Mouse (Mus musculus): ENCODE measurements around the gene Olfr114. TPM values are rescaled to one million over a fixed set of nuclear protein-coding genes. Genes with fewer than 3 reads are reported as not detected.

Gene Olfr114
- polyA plus RNA-seq, 1 experiment from 2014 or later: not detected

Other genes starting within 250 kb of the Olfr114 start
- gene Olfr104-ps, start 233.2 kb downstream of the Olfr114 start, polyA plus RNA-seq (2015; fragmentation: Nextera tagmentation; extraction: Ambion mirVana): not detected in 2 replicates
- gene Olfr105-ps, start 213.7 kb downstream of the Olfr114 start, polyA plus RNA-seq (2015; fragmentation: Nextera tagmentation; extraction: Ambion mirVana): not detected in 2 replicates
- gene Olfr106-ps, start 202.3 kb downstream of the Olfr114 start, polyA plus RNA-seq (2015; fragmentation: Nextera tagmentation; extraction: Ambion mirVana): not detected in 2 replicates
- gene Olfr107, start 193.5 kb downstream of the Olfr114 start, polyA plus RNA-seq (2015; fragmentation: Nextera tagmentation; extraction: Ambion mirVana): not detected in 2 replicates
- not detected in 2 replicates for gene Olfr108, start 147.3 kb downstream of the Olfr114 start, polyA plus RNA-seq (2015; fragmentation: Nextera tagmentation; extraction: Ambion mirVana)
- not detected in 2 replicates for gene Olfr109, start 133.8 kb downstream of the Olfr114 start, polyA plus RNA-seq (2015; fragmentation: Nextera tagmentation; extraction: Ambion mirVana)
- gene H2-M2, start 109.2 kb downstream of the Olfr114 start, polyA plus RNA-seq (2015; fragmentation: Nextera tagmentation; extraction: Ambion mirVana): not detected in 2 replicates
- gene Olfr110, start 100.3 kb downstream of the Olfr114 start, polyA plus RNA-seq (2015; fragmentation: Nextera tagmentation; extraction: Ambion mirVana): not detected in 2 replicates
- not detected in 2 replicates for gene Olfr111, start 84.7 kb downstream of the Olfr114 start, polyA plus RNA-seq (2015; fragmentation: Nextera tagmentation; extraction: Ambion mirVana)
- not detected in 2 replicates for gene Olfr112, start 23.3 kb downstream of the Olfr114 start, polyA plus RNA-seq (2015; fragmentation: Nextera tagmentation; extraction: Ambion mirVana)
- gene Olfr113, start 15.1 kb downstream of the Olfr114 start, polyA plus RNA-seq (2015; fragmentation: Nextera tagmentation; extraction: Ambion mirVana): not detected in 2 replicates
- not detected in 2 replicates for gene Olfr115, start 34.4 kb upstream of the Olfr114 start, polyA plus RNA-seq (2015; fragmentation: Nextera tagmentation; extraction: Ambion mirVana)
- gene Olfr116, start 34.5 kb upstream of the Olfr114 start, polyA plus RNA-seq (2015; fragmentation: Nextera tagmentation; extraction: Ambion mirVana): not detected in 2 replicates
- gene Olfr117, start 71.0 kb upstream of the Olfr114 start, polyA plus RNA-seq (2015; fragmentation: Nextera tagmentation; extraction: Ambion mirVana): not detected in 2 replicates
- not detected in 2 replicates for gene Olfr118, start 74.2 kb upstream of the Olfr114 start, polyA plus RNA-seq (2015; fragmentation: Nextera tagmentation; extraction: Ambion mirVana)
- not detected in 2 replicates for gene Olfr119, start 103.8 kb upstream of the Olfr114 start, polyA plus RNA-seq (2015; fragmentation: Nextera tagmentation; extraction: Ambion mirVana)
- not detected in 2 replicates for gene Olfr120, start 129.1 kb upstream of the Olfr114 start, polyA plus RNA-seq (2015; fragmentation: Nextera tagmentation; extraction: Ambion mirVana)
- not detected in 2 replicates for gene Olfr121, start 156.1 kb upstream of the Olfr114 start, polyA plus RNA-seq (2015; fragmentation: Nextera tagmentation; extraction: Ambion mirVana)
- not detected in 2 replicates for gene Olfr122, start 175.9 kb upstream of the Olfr114 start, polyA plus RNA-seq (2015; fragmentation: Nextera tagmentation; extraction: Ambion mirVana)
- gene Olfr123, start 200.8 kb upstream of the Olfr114 start, polyA plus RNA-seq (2015; fragmentation: Nextera tagmentation; extraction: Ambion mirVana): not detected in 2 replicates
- not detected in 2 replicates for gene Olfr124, start 207.1 kb upstream of the Olfr114 start, polyA plus RNA-seq (2015; fragmentation: Nextera tagmentation; extraction: Ambion mirVana)
- not detected in 2 replicates for gene Olfr125, start 240.2 kb upstream of the Olfr114 start, polyA plus RNA-seq (2015; fragmentation: Nextera tagmentation; extraction: Ambion mirVana)